Mouse (Mus musculus) left cerebral cortex, postnatal 36 days (tissue): ENCODE measurements around the gene Rapgef6. TPM values are rescaled to one million over a fixed set of nuclear protein-coding genes. Genes with fewer than 3 reads are reported as not detected.

Source experiments
- DNase-seq, 2 experiments: peaks; one replicate each; pipeline ENCODE4 v3.0.0; 2021 to 2022; ENCODE audit warnings: low spot score in 2 of 2, mixed read lengths in 1 of 2
- intact Hi-C: fragments of 180-260 bp; cut with DNase I; formaldehyde crosslinking; loops from one replicate; pipeline ENCODE4 v1.15.1; 2025
- total RNA-seq, 2 experiments: library from RNA; stranded (reverse); gene quantifications; 2 replicates each; pipeline ENCODE4 v1.2.3; 2021

The Rapgef6 gene
- total RNA-seq, 2 experiments from 2014 or later = 28.7 to 38.7 TPM

DNA sequence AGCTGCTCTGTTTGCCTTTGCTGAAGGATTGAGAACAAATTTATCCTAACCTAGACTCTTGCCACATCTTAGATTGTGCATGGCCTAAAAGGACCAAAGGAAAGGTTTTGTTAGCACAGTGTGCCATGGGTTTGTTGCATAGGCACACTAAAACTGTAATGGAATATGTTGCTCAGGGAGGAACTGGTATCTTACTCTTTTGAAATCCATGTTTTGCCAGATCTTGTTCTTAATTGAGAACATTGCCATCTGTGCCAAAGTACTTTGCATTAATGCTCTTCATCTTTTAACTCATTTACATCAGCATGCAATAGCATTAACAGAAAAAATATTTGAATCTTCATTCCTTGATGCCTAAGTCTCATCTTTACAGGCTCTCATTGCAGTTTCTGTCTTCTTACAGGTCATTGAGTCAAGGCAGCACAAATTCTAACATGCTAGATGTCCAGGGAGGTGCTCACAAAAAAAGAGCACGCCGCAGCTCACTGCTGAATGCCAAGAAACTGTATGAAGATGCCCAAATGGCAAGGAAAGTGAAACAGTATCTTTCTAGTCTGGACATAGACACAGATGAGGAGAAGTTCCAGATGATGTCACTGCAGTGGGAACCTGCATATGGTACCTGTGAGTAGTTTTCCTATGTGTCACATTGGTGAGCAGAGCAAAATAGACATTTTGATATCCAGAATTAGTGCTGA lies 153.3 kb downstream of the Rapgef6 start:
- intact Hi-C loops = no loop called here
- DNase-seq = no peak

DNA sequence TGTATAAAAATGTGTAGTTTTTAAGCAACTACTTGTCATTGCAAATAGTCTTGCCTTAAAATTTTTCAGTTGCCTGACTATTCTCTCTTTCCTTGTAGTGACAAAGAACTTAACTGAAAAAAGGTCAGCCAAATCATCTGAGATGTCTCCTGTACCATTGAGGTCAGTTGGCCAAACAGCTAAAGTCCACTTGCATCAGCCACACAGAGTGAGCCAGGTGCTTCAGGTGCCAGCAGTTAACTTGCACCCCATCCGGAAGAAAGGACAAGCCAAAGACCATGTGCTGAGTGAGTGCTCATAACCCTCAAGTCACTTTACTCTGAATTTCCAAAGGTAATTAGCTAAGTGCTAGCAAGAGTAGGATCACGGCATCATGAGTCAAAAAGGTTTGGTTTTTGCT lies 156.5 kb downstream of the Rapgef6 start:
- intact Hi-C loops = no loop called here
- DNase-seq = no peak

DNA sequence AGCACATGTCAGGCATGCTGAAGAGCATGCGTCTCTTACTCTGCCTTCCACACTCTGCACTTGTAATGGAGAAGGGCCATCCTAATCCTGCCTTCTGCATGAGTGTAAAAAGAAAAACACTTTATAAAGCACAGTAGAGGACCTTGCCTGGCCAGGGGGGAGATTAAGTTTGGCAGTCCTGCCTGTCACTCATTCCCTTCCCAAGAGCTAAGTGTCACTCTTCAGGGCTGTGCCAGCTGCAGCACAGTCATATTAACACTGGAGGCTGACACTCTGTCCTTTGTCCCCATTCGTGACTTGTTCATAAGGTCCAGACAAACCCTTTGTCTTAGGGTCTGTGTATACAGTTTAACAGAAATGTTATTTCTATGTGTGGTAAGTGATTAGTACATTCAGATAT lies 162.2 kb downstream of the Rapgef6 start:
- intact Hi-C loops = no loop called here
- no peak for DNase-seq

GRCm38 (mm10) chr11:54690171-54690570 lies 167.5 kb downstream of the Rapgef6 start:
- intact Hi-C loops = no loop called here
- DNase-seq = no peak

GRCm38 (mm10) chr11:54691179-54691578 lies 168.5 kb downstream of the Rapgef6 start:
- intact Hi-C loops = no loop called here

GRCm38 (mm10) chr11:54693696-54694095 lies 171.0 kb downstream of the Rapgef6 start:
- intact Hi-C loops = no loop called here
- no peak for DNase-seq

More at GRCm38 (mm10) chr11:54691179-54691578, 168.5 kb downstream of the Rapgef6 start:
- DNase-seq = no peak

GRCm38 (mm10) chr11:54694291-54694690 lies 171.6 kb downstream of the Rapgef6 start:
- DNase-seq = no peak
- intact Hi-C loops = no loop called here

GRCm38 (mm10) chr11:54695951-54696350 lies 173.3 kb downstream of the Rapgef6 start:
- no peak for DNase-seq

GRCm38 (mm10) chr11:54697611-54698010 lies 175.0 kb downstream of the Rapgef6 start:
- DNase-seq = no peak
- intact Hi-C loops = no loop called here

More at GRCm38 (mm10) chr11:54695951-54696350, 173.3 kb downstream of the Rapgef6 start:
- intact Hi-C loops = no loop called here

DNA sequence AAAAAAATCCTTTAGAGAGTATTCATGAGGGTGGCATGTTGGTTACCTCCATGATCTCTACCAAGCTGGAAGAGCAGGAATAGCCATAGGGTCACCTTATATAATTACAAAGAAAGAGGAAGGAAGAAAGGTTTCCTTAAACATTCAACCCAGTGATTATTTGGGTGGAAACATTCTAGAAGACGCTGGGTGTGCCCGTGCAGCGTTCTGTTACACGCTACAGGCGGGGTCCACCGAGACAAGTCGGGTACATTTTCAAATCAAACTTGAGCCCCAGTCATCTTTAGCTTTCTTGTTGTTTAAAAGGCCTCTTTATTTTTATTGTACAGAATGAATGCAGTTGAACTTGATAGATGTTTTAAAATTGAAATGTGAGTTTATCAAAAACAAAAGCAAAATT lies 176.0 kb downstream of the Rapgef6 start:
- no peak for DNase-seq
- intact Hi-C loops = no loop called here

DNA sequence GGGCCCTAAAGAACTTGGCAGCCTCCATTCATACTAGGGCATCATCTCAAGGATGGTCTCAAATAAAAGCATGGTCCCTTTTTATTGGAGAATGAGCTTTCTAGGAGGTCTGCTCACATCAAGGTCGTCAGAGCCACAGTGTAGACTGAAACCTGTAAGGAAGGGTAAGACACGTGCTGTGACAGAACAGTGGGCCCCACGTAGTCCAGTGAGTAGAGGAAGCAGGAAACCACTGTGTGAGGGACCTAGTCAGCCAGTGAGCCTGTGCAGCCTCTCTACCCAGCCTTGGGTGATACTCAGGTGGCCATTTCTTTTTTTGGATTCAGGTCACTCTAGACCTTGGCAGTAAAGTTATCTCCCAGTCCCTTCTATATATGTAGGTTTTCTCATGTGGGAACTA lies 177.3 kb downstream of the Rapgef6 start:
- intact Hi-C loops = loop anchor here (5.0 kb wide), 1 partner anchor 227 kb away; no protein-coding TSS in a partner anchor
- no peak for DNase-seq

DNA sequence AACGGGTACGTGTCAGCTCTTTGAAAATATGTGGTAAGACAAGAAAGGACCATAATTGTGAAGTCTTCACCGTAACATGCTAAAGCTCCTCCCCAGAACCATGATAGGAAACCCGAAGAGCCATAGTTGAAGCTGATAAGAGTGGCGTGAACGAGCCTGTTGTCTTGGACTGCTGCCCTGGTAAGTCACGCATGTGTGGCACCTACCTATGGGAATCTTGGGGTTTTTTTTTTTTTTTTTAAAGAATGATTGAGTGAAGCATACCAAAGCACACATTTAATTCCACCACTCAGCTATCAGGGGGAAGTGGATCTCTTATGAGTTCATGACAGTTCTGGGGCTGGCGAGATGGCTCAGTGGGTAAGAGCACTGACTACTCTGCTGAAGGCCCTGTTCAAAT lies 179.2 kb downstream of the Rapgef6 start:
- no peak for DNase-seq
- intact Hi-C loops = loop anchor here (5.0 kb wide), 1 partner anchor 225 kb away; no protein-coding TSS in a partner anchor

DNA sequence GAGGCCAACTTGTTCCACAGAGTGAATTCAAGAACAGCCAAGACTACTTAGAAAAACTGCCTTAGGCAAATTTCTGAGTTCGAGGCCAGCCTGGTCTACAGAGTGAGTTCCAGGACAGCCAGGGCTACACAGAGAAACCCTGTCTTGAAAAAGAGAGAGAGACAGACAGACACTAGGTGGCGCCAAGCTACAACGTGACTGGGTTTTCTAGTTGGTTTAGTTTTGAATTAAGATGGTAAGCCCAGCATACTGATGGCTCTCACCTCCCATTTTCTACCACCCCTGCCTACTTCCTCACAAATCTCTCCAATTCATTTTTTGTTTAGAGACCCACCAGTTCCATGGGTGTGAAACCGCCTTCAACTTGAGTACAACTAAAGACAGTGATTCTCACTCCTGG lies 180.7 kb downstream of the Rapgef6 start:
- intact Hi-C loops = loop anchor here (1.0 to 5.0 kb wide), 2 partner anchors 160 to 224 kb away; no protein-coding TSS in a partner anchor
- peak; percentile 65 to 66 for DNase-seq

DNA sequence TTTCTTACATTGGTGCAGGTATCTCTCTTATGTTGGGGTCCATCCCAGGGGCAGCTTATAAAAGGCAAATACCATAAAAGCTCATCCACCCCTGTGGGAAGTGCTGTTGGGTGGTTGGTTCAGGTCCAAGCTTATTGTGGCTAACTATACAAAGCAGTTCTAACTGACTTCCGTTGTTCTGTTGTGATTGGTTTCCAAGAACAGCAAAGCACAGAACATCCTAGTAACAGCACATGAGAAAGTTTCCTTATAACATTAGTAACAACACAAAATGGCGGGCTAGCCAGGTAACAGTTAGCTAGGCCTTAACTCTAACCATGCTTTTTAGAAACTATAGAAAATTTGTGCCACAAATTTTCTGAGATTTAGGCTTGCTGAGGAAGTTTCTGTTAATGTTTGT lies 185.5 kb downstream of the Rapgef6 start:
- DNase-seq = no peak
- intact Hi-C loops = loop anchor here (5.0 kb wide), 1 partner anchor 79 kb away; the partner anchor contains the start of gene Cdc42se2

- no peak for DNase-seq
- intact Hi-C loops = loop anchor here (5.0 kb wide), 1 partner anchor 78 kb away; the partner anchor contains the start of gene Cdc42se2
Measured at GRCm38 (mm10) chr11:54709645-54710044, 187.0 kb downstream of the Rapgef6 start.

GRCm38 (mm10) chr11:54710512-54711293 lies 188.1 kb downstream of the Rapgef6 start:
- no peak for DNase-seq
- intact Hi-C loops = no loop called here

GRCm38 (mm10) chr11:54712849-54713248 lies 190.2 kb downstream of the Rapgef6 start:
- no peak for DNase-seq
- intact Hi-C loops = no loop called here

DNA sequence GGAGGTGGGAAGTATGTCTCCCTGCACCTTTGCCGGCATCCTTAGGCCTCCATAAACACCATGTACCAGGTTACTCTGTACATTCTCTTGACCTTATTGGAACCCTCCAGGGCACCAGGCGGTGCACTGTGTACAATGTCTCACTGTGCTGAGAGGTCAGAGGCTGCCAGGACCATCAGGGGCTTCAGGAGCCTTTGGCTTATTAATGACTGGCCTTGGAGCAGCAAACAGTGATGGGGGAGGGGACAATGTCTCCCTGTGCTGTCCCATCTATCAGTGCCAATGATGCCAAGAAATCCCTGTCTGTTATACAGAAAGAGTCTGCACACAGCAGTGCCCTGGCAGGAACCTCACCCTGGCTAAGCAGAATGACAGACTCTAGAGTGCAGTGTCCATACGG lies 195.2 kb downstream of the Rapgef6 start:
- intact Hi-C loops = no loop called here
- DNase-seq = no peak

GRCm38 (mm10) chr11:54718601-54719000 lies 196.0 kb downstream of the Rapgef6 start:
- no peak for DNase-seq
- intact Hi-C loops = no loop called here

DNA sequence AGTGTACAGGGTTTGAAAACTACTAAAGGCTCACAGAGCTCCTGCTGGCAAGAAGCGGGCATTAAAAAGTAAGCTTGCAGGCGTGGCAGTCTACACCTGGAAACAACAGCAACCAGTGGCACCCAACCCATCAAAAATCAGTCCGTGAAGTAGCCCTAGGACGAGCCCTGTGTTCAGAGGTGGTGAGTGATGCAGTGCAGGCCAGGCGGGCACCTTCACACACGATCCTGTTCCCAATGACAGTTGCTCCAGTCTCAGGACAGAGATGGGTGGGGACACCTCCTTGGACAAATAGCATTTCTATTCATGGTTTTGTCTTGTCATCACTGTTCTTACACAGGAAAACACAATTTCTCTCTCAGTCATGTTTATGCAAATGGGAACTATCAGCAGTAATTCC lies 199.4 kb downstream of the Rapgef6 start:
- intact Hi-C loops = no loop called here
- no peak for DNase-seq
